Mouse (Mus musculus): Measurements from ENCODE around the gene Zfp865. TPM values are rescaled to one million over a fixed set of nuclear protein-coding genes. Genes with fewer than 3 reads are reported as not detected.
"Not testable (repeated sequence)": the region's sequence is repeated elsewhere in the genome, so short reads cannot be mapped to it uniquely, and the experiment has no call there.

Zfp865 gene
- polyA plus RNA-seq, 1 experiment from 2014 or later = 5.5 TPM

- H3K27me3 ChIP-seq (ENCODE audit: control insufficient read depth, insufficient read depth, low read length) = peaks cover 29% of the 10 kb centered on the region
- H3K4me1 ChIP-seq (ENCODE audit: control insufficient read depth, insufficient read depth, low read length) = peaks cover 16% of the 10 kb centered on the region
- H3K27ac ChIP-seq (ENCODE audit: low read depth, low read length) = no peak overlapping the region
- H3K9me3 ChIP-seq (replicated peaks; ENCODE audit: control insufficient read depth, low read length) = peaks cover 6% of the 10 kb centered on the region; the same call in 1 of the 2 replicates
- H3K9ac ChIP-seq (ENCODE audit: low read depth, low read length) = peak overlapping the region; percentile 16; the same call in 1 of the 2 replicates
- WGBS (ENCODE audit: insufficient replicate concordance) = 36% methylated on average over 59 of the region's 59 CpGs
- no peak for ATAC-seq (replicated peaks; ENCODE audit: insufficient number of reproducible peaks, low FRiP score, low TSS enrichment)
- H3K4me2 ChIP-seq = peak overlapping the region; percentile 67
- peaks cover 9% of the 10 kb centered on the region for H3K36me3 ChIP-seq (ENCODE audit: control insufficient read depth, insufficient read depth, low read length)
- peak overlapping the region; percentile 62 for H3K4me3 ChIP-seq (ENCODE audit: low read depth, low read length)
Measured at GRCm38 (mm10) chr7:4993999-4994788, 26.0 kb upstream of the Zfp865 start.

GRCm38 (mm10) chr7:4995268-4996002 lies 24.7 kb upstream of the Zfp865 start:
- H3K4me3 ChIP-seq (ENCODE audit: low read depth, low read length) = peak overlapping the region; percentile 62
- H3K27ac ChIP-seq (ENCODE audit: low read depth, low read length) = no peak overlapping the region
- peaks cover 29% of the 10 kb centered on the region for H3K27me3 ChIP-seq (ENCODE audit: control insufficient read depth, insufficient read depth, low read length)
- peaks cover 16% of the 10 kb centered on the region for H3K4me1 ChIP-seq (ENCODE audit: control insufficient read depth, insufficient read depth, low read length)
- peaks cover 6% of the 10 kb centered on the region; the same call in 1 of the 2 replicates for H3K9me3 ChIP-seq (replicated peaks; ENCODE audit: control insufficient read depth, low read length)
- 7% methylated on average over 19 of the region's 19 CpGs for WGBS (ENCODE audit: insufficient replicate concordance)
- peak overlapping the region; percentile 67 for H3K4me2 ChIP-seq
- H3K9ac ChIP-seq (ENCODE audit: low read depth, low read length) = peak overlapping the region; percentile 74
- peaks cover 9% of the 10 kb centered on the region for H3K36me3 ChIP-seq (ENCODE audit: control insufficient read depth, insufficient read depth, low read length)
- no peak; the same call in 1 of the 2 replicates for ATAC-seq (replicated peaks; ENCODE audit: insufficient number of reproducible peaks, low FRiP score, low TSS enrichment)

- peak within 1 kb of the TSS; percentile 74 for H3K9ac ChIP-seq (ENCODE audit: low read depth, low read length)
- ATAC-seq (replicated peaks; ENCODE audit: insufficient number of reproducible peaks, low FRiP score, low TSS enrichment) = peak; percentile 77
Measured at GRCm38 (mm10) chr7:4996003-4996895, 23.9 kb upstream of the Zfp865 start, which contains the start of gene Zfp579. TSS of gene Zfp579 (minus strand) at chr7:4996158.

GRCm38 (mm10) chr7:4996934-4997333 lies 23.2 kb upstream of the Zfp865 start:
- Histone ChIP-seq H3K27me3 (ENCODE audit: control insufficient read depth, insufficient read depth, low read length) (peaks cover 29% of the 10 kb centered on the region), H3K4me1 (ENCODE audit: control insufficient read depth, insufficient read depth, low read length) (peaks cover 16% of the 10 kb centered on the region), H3K27ac (ENCODE audit: low read depth, low read length) (peak overlapping the region; percentile 62), H3K4me2 (peak overlapping the region; percentile 67), H3K9ac (ENCODE audit: low read depth, low read length) (no peak overlapping the region), H3K36me3 (ENCODE audit: control insufficient read depth, insufficient read depth, low read length) (peaks cover 7% of the 10 kb centered on the region), H3K4me3 (ENCODE audit: low read depth, low read length) (peak overlapping the region; percentile 62; the same call in 1 of the 2 replicates), H3K9me3 (replicated peaks; ENCODE audit: control insufficient read depth, low read length) (0 out of 2 replicates have a peak, but pooled peaks cover 3% of the 10 kb centered on the region)
- 56% methylated on average over 7 of the region's 8 CpGs for WGBS (ENCODE audit: insufficient replicate concordance)
- ATAC-seq (replicated peaks; ENCODE audit: insufficient number of reproducible peaks, low FRiP score, low TSS enrichment) = no peak

More at GRCm38 (mm10) chr7:4996003-4996895, 23.9 kb upstream of the Zfp865 start, which contains the start of gene Zfp579:
- Histone ChIP-seq H3K9me3 (replicated peaks; ENCODE audit: control insufficient read depth, low read length) (peaks cover 6% of the 10 kb centered on the region; the same call in 1 of the 2 replicates), H3K4me3 (ENCODE audit: low read depth, low read length) (peak within 1 kb of the TSS; percentile 62), H3K27me3 (ENCODE audit: control insufficient read depth, insufficient read depth, low read length) (peaks cover 29% of the 10 kb centered on the region), H3K36me3 (ENCODE audit: control insufficient read depth, insufficient read depth, low read length) (peaks cover 9% of the 10 kb centered on the region), H3K4me1 (ENCODE audit: control insufficient read depth, insufficient read depth, low read length) (peaks cover 16% of the 10 kb centered on the region), H3K27ac (ENCODE audit: low read depth, low read length) (peak within 1 kb of the TSS; percentile 62), H3K4me2 (peak within 1 kb of the TSS; percentile 67)
- WGBS (ENCODE audit: insufficient replicate concordance) = 4% methylated on average over 14 of the region's 26 CpGs

- peaks cover 9% of the 10 kb centered on the region; the same call in 1 of the 2 replicates for H3K4me1 ChIP-seq (ENCODE audit: control insufficient read depth, insufficient read depth, low read length)
- 73% methylated on average over 2 of the region's 2 CpGs for WGBS (ENCODE audit: insufficient replicate concordance)
Measured at GRCm38 (mm10) chr7:4999876-5000275, 20.3 kb upstream of the Zfp865 start.

GRCm38 (mm10) chr7:5002876-5003275 lies 17.3 kb upstream of the Zfp865 start:
- not testable (repeated sequence) for H3K4me2 ChIP-seq; ATAC-seq (replicated peaks; ENCODE audit: insufficient number of reproducible peaks, low FRiP score, low TSS enrichment); H3K4me1 ChIP-seq (ENCODE audit: control insufficient read depth, insufficient read depth, low read length); H3K9me3 ChIP-seq (replicated peaks; ENCODE audit: control insufficient read depth, low read length); H3K9ac ChIP-seq (ENCODE audit: low read depth, low read length); H3K27me3 ChIP-seq (ENCODE audit: control insufficient read depth, insufficient read depth, low read length); H3K27ac ChIP-seq (ENCODE audit: low read depth, low read length); H3K4me3 ChIP-seq (ENCODE audit: low read depth, low read length)
- H3K36me3 ChIP-seq (ENCODE audit: control insufficient read depth, insufficient read depth, low read length) = peaks cover 15% of the 10 kb centered on the region
- WGBS (ENCODE audit: insufficient replicate concordance) = 69% methylated on average over 8 of the region's 8 CpGs

More at GRCm38 (mm10) chr7:4999876-5000275, 20.3 kb upstream of the Zfp865 start:
- H3K36me3 ChIP-seq (ENCODE audit: control insufficient read depth, insufficient read depth, low read length) = no peaks in the 10 kb centered on the region
- H3K4me3 ChIP-seq (ENCODE audit: low read depth, low read length) = no peak overlapping the region
- no peak for ATAC-seq (replicated peaks; ENCODE audit: insufficient number of reproducible peaks, low FRiP score, low TSS enrichment)
- no peak overlapping the region for H3K9ac ChIP-seq (ENCODE audit: low read depth, low read length)
- H3K27me3 ChIP-seq (ENCODE audit: control insufficient read depth, insufficient read depth, low read length) = peaks cover 3% of the 10 kb centered on the region; the same call in 1 of the 2 replicates
- H3K4me2 ChIP-seq = no peak overlapping the region
- no peaks in the 10 kb centered on the region for H3K9me3 ChIP-seq (replicated peaks; ENCODE audit: control insufficient read depth, low read length)
- no peak overlapping the region for H3K27ac ChIP-seq (ENCODE audit: low read depth, low read length)

- H3K9me3 ChIP-seq (replicated peaks; ENCODE audit: control insufficient read depth, low read length) = no peaks in the 10 kb centered on the region
- ATAC-seq (replicated peaks; ENCODE audit: insufficient number of reproducible peaks, low FRiP score, low TSS enrichment) = no peak
- H3K4me3 ChIP-seq (ENCODE audit: low read depth, low read length) = no peak overlapping the region
- no peak overlapping the region for H3K4me2 ChIP-seq
- H3K9ac ChIP-seq (ENCODE audit: low read depth, low read length) = no peak overlapping the region
- no peaks in the 10 kb centered on the region for H3K27me3 ChIP-seq (ENCODE audit: control insufficient read depth, insufficient read depth, low read length)
- 94% methylated on average over 26 of the region's 26 CpGs for WGBS (ENCODE audit: insufficient replicate concordance)
- H3K27ac ChIP-seq (ENCODE audit: low read depth, low read length) = no peak overlapping the region
- peaks cover 57% of the 10 kb centered on the region for H3K36me3 ChIP-seq (ENCODE audit: control insufficient read depth, insufficient read depth, low read length)
- H3K4me1 ChIP-seq (ENCODE audit: control insufficient read depth, insufficient read depth, low read length) = no peaks in the 10 kb centered on the region
Measured at GRCm38 (mm10) chr7:5008229-5008628, 11.9 kb upstream of the Zfp865 start.
